Mouse (Mus musculus): ENCODE results near the gene Entpd7. TPM values are rescaled to one million over a fixed set of nuclear protein-coding genes. Genes with fewer than 3 reads are reported as not detected.

Entpd7 gene
- polyA plus RNA-seq, 1 experiment: 23.3 TPM

DNA sequence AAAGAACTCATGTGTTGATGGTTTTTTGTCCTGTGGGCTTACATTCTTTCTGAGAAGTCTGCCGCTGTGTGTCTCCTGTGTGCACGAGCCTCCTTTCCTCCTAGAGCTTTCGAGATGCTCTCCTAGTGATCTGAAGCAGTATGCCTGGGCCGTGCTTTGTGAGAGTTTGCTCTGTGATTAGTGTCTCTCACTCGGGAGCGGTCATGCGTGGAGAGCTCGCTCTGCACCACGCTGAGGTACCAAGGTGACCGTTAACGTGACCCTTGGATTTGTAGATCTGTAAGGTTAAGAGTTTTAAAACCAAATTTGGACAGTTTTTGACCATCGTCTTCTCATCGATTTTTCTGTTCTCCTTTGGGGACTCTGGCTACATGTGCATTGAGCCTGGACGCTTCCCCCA is 3.3 kb downstream of the Entpd7 start:
- peaks cover 13% of the 10 kb centered on the region for H3K4me1 ChIP-seq (ENCODE audit: control insufficient read depth, insufficient read depth, insufficient read length, low read length)
- no peaks in the 10 kb centered on the region for H3K27me3 ChIP-seq (ENCODE audit: control insufficient read depth, insufficient read depth, low read length)
- H3K4me3 ChIP-seq (ENCODE audit: low read depth, low read length): peak overlapping the region; percentile 34
- peak overlapping the region; percentile 35; the same call in 1 of the 2 replicates for H3K27ac ChIP-seq (ENCODE audit: insufficient read depth, low read depth, low read length)
- 94% methylated on average over 14 of the region's 14 CpGs for WGBS
- no peak for TF ChIP-seq POLR2A (IDR thresholded peaks at IDR 0.05; ENCODE audit: low read depth, low read length)
- peaks cover 19% of the 10 kb centered on the region for H3K36me3 ChIP-seq (ENCODE audit: control insufficient read depth, insufficient read depth, low read length)

DNA sequence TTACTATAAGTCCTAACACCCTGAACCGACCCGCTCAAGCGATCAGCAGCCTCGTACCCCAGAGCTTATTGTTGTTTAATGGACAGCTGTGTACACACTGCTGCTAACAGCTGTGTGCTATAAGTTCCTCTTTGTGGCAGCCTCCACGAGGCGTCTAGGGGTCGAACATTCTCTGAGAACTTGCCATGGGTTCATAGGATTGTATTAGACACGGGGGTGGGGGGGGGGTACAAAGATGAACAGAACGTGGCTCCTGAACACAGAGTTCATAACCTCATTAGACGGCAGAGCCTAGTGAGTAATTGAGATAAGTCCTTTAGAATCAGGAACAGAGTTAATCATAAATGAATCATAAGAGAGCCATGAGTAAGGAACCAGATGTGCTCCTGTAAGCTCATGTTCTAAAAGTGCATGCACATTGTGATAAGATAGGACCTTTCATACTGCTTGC is 6.1 kb downstream of the Entpd7 start:
- Histone ChIP-seq H3K4me1 (ENCODE audit: control insufficient read depth, insufficient read depth, insufficient read length, low read length) (peaks cover 21% of the 10 kb centered on the region), H3K36me3 (ENCODE audit: control insufficient read depth, insufficient read depth, low read length) (peaks cover 35% of the 10 kb centered on the region), H3K27ac (ENCODE audit: insufficient read depth, low read depth, low read length) (peak overlapping the region; percentile 100), H3K4me3 (ENCODE audit: low read depth, low read length) (peak overlapping the region; percentile 14; the same call in 1 of the 2 replicates), H3K27me3 (ENCODE audit: control insufficient read depth, insufficient read depth, low read length) (no peaks in the 10 kb centered on the region)
- TF ChIP-seq POLR2A (IDR thresholded peaks at IDR 0.05; ENCODE audit: low read depth, low read length): no peak
- no peak for TF ChIP-seq CTCF (IDR thresholded peaks at IDR 0.05; ENCODE audit: extremely low read depth, insufficient read length, insufficient replicate concordance, low read depth, low read length)
- WGBS: 21% methylated on average over 10 of the region's 10 CpGs

- H3K27me3 ChIP-seq (ENCODE audit: control insufficient read depth, insufficient read depth, low read length): no peaks in the 10 kb centered on the region
- 27% methylated on average over 5 of the region's 5 CpGs for WGBS
- peaks cover 19% of the 10 kb centered on the region for H3K4me1 ChIP-seq (ENCODE audit: control insufficient read depth, insufficient read depth, insufficient read length, low read length)
- TF ChIP-seq CTCF (IDR thresholded peaks at IDR 0.05; ENCODE audit: extremely low read depth, insufficient read length, insufficient replicate concordance, low read depth, low read length) (no peak), POLR2A (IDR thresholded peaks at IDR 0.05; ENCODE audit: low read depth, low read length) (no peak)
- no peak overlapping the region for H3K4me3 ChIP-seq (ENCODE audit: low read depth, low read length)
- peak overlapping the region; percentile 83 for H3K27ac ChIP-seq (ENCODE audit: insufficient read depth, low read depth, low read length)
- H3K36me3 ChIP-seq (ENCODE audit: control insufficient read depth, insufficient read depth, low read length): peaks cover 39% of the 10 kb centered on the region
These were observed 8.3 kb downstream of the Entpd7 start for GRCm38 (mm10) chr19:43697666-43698370.

DNA sequence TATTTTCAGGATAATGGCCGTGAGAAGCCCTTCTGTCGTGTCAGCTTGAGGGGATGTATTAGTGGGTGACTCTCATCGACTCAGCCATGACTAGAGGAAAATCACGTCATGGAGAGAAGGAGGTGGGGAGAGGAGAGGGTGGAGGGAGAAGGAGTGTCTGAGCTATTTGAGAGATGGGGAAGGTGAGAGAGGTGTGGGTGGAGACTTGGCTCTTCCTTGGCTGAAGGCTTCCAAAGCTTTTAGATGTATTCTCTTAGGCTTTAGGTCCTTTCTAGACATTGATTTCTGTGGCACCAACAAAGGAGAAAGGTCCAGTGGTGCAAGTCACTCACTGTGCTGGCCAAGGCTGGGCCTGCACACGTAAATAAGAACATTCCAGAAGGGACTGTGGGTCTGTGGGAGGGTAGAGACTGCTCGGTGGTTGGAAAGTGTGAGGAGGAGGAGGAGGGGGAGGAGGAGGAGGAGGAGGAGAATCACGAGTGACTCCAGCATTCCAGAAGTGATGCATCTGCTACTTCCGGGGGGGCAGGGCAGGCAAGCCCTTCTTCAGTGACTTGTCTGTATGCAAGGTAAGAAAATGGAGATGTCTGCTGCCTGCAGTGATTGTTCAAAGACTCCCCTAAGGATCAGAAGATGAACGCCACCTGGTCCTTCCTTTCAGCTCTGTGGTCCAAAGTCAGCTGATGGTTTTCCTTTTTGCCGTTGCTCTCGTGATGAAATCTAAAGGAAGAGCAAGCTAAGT is 9.7 kb downstream of the Entpd7 start:
- H3K36me3 ChIP-seq (ENCODE audit: control insufficient read depth, insufficient read depth, low read length): peaks cover 42% of the 10 kb centered on the region
- WGBS: 44% methylated on average over 11 of the region's 11 CpGs
- no peak for TF ChIP-seq POLR2A (IDR thresholded peaks at IDR 0.05; ENCODE audit: low read depth, low read length)
- TF ChIP-seq CTCF (IDR thresholded peaks at IDR 0.05; ENCODE audit: extremely low read depth, insufficient read length, insufficient replicate concordance, low read depth, low read length): no peak

GRCm38 (mm10) chr19:43699763-43700155 is 10.3 kb downstream of the Entpd7 start:
- WGBS: 78% methylated on average over 6 of the region's 6 CpGs
- TF ChIP-seq POLR2A (IDR thresholded peaks at IDR 0.05; ENCODE audit: low read depth, low read length) (no peak), CTCF (IDR thresholded peaks at IDR 0.05; ENCODE audit: extremely low read depth, insufficient read length, insufficient replicate concordance, low read depth, low read length) (no peak)
- H3K4me3 ChIP-seq (ENCODE audit: low read depth, low read length): no peak overlapping the region
- H3K27me3 ChIP-seq (ENCODE audit: control insufficient read depth, insufficient read depth, low read length): no peaks in the 10 kb centered on the region
- H3K4me1 ChIP-seq (ENCODE audit: control insufficient read depth, insufficient read depth, insufficient read length, low read length): peaks cover 17% of the 10 kb centered on the region
- no peak overlapping the region for H3K27ac ChIP-seq (ENCODE audit: insufficient read depth, low read depth, low read length)
- H3K36me3 ChIP-seq (ENCODE audit: control insufficient read depth, insufficient read depth, low read length): peaks cover 47% of the 10 kb centered on the region

More for the DNA sequence above, 9.7 kb downstream of the Entpd7 start:
- H3K27ac ChIP-seq (ENCODE audit: insufficient read depth, low read depth, low read length): peak overlapping the region; percentile 35
- H3K4me3 ChIP-seq (ENCODE audit: low read depth, low read length): no peak overlapping the region
- H3K4me1 ChIP-seq (ENCODE audit: control insufficient read depth, insufficient read depth, insufficient read length, low read length): peaks cover 18% of the 10 kb centered on the region; the same call in 1 of the 2 replicates
- H3K27me3 ChIP-seq (ENCODE audit: control insufficient read depth, insufficient read depth, low read length): no peaks in the 10 kb centered on the region

DNA sequence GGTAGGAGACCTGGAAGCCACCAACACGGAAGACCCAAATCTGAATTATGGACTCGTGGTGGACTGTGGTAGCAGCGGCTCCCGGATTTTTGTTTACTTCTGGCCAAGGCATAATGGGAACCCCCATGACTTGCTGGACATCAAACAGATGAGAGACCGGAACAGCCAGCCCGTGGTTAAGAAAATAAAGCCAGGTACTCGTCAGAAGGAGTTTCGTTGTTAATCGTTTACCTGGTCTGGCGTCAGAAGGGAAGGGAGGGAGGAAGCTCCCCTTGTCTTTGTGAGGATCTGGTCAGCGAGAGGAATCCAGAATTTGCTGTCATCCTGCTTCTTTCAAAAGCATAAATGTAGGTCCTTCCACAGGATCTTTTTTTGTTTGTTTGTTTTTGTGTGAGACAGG is 14.7 kb downstream of the Entpd7 start:
- Histone ChIP-seq H3K4me3 (ENCODE audit: low read depth, low read length) (no peak overlapping the region), H3K36me3 (ENCODE audit: control insufficient read depth, insufficient read depth, low read length) (peaks cover 77% of the 10 kb centered on the region), H3K4me1 (ENCODE audit: control insufficient read depth, insufficient read depth, insufficient read length, low read length) (peaks cover 6% of the 10 kb centered on the region), H3K27ac (ENCODE audit: insufficient read depth, low read depth, low read length) (no peak overlapping the region), H3K27me3 (ENCODE audit: control insufficient read depth, insufficient read depth, low read length) (no peaks in the 10 kb centered on the region)
- TF ChIP-seq POLR2A (IDR thresholded peaks at IDR 0.05; ENCODE audit: low read depth, low read length) (no peak), CTCF (IDR thresholded peaks at IDR 0.05; ENCODE audit: extremely low read depth, insufficient read length, insufficient replicate concordance, low read depth, low read length) (no peak)
- WGBS: 78% methylated on average over 11 of the region's 11 CpGs

Measured in small intestine, adult 2 months (tissue).